Mouse (Mus musculus): ENCODE measurements at regions not wholly inside any gene's neighbourhood (a gene's known extent, or its start where the extent isn't known, plus 50 kb on each side); places are given as distances from the start of the nearest gene placed in this dataset.

DNA sequence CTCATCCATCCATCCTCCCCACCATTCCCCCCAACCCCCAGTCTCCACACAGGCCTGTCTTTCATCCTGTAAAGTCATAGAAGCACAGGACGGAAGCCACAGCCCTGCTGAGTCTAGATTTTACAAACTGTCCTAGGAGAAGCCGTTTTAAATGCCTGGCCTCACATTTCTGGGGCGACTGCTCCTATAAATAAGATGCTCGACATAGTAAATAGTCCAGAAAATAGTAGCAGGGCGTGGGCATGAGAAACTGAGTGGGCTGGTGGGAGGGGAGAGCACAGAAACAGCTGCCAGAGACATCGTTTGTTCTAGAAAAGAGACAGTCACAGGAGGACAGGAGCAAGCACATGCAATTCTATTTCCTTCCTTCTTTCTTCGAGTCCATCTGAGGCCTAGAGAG lies 175.0 kb upstream of the Zc3h12a start:
- TF ChIP-seq HCFC1 (IDR thresholded peaks at IDR 0.05; ENCODE audit: borderline replicate concordance, insufficient read depth, low read length) (no peak), CHD2 (IDR thresholded peaks at IDR 0.05; ENCODE audit: low read depth, low read length) (no peak), ZNF384 (IDR thresholded peaks at IDR 0.05; ENCODE audit: low read depth, low read length) (no peak)

Data from ES-E14 (cell line).